Mouse (Mus musculus) mouse embryonic stem cell (cell line): ENCODE data around the gene Parp8.
"Not testable (repeated sequence)": the region's sequence is repeated elsewhere in the genome, so short reads cannot be mapped to it uniquely, and the experiment has no call there.

Experiments used
- in situ Hi-C, 2 experiments: fragments of 300-500 bp; cut with MboI; formaldehyde crosslinking; loops; 1 replicate in 1 of 2; 3 replicates in 1 of 2; pipeline ENCODE4 v1.14.3; 2019 to 2020; ENCODE audit warnings: low sequenced_read_pairs in 2 of 2, low pct_unique_long_range_greater_than_20kb in 1 of 2, mixed read lengths in 1 of 2; ENCODE audit not compliant: unreplicated experiment in 1 of 2

Parp8 gene

DNA sequence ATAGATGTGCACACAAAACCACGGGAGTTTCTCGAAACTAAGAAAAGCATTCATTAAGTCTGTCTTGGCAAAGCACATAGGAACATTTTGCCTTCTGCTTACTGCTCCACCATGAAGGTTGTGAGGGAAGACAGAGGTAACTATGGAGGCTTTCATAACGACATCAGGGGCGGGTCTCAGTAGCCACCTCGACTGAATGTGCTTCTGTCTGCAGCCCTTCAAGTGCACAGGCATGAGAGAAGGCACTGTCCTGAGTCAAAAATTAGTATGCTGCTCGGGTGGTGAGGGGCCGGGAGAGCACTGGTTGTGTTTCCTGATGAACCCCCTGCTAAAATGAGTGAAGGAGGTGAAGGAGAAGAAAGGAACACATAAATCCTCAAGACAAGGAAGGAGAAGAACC lies 51.8 kb downstream of the Parp8 start:
- in situ Hi-C loops = no loop called here

DNA sequence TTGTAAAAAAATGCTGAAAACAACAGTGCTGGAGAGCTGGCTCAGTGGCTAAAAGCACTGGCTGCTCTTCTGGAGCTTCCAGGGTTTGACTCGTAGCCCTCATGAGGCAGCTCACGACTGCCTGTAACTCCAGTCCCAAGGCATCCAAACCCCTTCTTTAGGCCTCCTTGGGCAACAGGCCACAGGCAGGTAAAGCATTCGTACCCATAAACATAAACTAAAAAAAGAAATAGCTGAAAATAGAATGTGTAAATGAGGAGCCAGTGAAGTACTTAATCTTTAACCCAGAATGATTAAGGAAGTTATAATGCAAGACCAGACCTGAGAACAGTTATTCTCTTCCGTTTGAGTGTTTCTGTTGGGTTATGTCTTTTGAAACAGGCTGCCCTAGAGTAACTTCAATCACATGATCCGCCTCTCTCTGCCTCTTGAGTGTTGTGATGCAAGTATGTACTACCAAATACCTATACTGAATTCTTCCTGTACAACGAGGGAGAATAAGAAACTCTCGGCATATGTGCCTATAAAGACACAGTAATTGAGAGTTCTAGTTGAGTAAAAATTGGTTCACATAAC lies 53.2 kb downstream of the Parp8 start:
- in situ Hi-C loops = no loop called here

DNA sequence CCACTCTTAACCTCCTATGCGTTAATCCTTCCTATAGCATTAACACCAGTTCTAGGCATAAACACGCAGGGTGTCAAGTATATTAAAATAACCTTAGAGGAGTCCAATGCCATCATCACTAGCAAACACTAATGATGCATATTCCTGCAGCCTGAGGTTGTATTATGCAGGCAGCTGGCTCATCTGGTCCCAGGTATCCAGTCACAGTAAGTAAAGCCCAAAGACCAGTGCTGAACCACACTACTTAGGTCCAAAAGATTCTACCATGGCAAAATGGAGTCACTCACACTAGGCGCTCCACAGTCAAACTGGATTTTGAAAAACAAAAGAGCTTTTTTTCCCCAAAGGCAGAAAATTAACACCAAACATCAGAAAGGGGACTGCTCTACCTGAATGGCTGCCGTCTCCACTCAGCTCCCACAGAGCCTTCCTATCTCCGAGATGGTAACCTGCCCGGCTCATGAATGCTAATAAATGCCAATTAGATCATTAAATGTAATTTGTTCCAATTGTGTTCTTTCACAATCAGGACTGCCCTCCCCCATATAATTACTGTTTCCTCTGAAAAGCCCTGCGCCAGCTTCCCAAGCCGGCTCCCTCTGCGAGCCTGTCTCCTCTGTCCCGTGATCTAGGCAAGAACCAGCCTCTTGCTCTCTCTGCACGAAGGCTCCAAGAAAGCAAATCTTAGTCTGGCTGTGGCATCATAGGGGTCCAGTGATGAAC lies 54.5 kb downstream of the Parp8 start:
- in situ Hi-C loops = no loop called here

DNA sequence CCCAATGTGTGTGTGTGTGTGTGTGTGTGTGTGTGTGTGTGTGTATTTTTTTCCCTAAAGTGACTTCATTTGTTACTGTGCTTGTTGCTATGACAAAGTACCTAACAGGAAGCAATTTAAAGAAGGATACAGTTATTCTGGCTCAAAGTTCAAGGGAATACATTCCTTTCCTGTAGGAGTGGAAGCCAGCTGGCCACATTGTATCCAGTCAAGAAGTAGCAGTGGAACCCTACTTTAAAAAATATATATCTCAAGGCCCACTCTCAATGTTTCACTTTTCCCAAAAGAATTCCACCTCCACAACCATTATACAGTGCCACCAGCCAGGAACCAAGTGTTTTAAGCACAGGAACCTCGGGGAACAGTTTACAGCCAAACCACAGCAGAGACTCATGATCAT lies 55.7 kb downstream of the Parp8 start:
- in situ Hi-C loops = no loop called here

DNA sequence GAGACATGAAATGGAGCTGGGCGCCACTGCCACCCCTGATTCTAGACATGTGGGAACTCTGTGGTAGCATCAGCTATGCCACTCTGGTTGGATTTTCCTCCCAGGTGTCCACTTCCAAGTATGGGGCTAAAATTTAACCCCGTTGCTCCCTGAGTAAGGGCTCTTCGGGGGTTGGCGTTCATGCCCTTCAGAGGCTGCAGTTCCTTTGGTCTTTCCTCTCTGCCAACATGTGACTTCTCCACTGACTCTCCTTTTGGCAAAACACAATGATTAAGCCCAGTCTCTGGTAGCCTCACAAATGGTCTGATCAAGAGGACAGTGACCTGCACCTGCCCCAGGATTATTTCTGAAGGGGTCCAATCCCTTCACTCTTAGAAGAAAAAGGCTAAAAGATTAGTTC lies 56.4 kb downstream of the Parp8 start:
- in situ Hi-C loops = no loop called here

DNA sequence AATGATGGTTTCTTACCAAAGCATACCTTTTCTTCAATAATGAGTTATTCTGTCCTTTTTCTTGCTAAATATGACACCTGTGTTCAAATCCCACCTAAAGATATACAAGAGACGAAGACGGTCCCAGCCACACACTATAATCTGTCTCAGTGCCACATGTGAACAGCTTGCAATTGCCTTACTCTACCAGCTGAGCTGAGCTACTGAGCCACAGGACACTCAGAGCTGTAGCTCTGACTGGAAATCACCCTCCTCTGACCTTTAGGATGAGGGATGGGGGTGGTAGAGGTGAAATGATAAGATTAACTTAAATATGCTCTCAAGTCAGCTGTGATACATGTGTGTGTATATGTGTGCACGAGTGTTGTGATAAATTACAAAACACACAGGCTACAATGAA lies 57.9 kb downstream of the Parp8 start:
- in situ Hi-C loops = no loop called here

GRCm38 (mm10) chr13:116962480-116963462 lies 62.6 kb downstream of the Parp8 start:
- in situ Hi-C loops = no loop called here

DNA sequence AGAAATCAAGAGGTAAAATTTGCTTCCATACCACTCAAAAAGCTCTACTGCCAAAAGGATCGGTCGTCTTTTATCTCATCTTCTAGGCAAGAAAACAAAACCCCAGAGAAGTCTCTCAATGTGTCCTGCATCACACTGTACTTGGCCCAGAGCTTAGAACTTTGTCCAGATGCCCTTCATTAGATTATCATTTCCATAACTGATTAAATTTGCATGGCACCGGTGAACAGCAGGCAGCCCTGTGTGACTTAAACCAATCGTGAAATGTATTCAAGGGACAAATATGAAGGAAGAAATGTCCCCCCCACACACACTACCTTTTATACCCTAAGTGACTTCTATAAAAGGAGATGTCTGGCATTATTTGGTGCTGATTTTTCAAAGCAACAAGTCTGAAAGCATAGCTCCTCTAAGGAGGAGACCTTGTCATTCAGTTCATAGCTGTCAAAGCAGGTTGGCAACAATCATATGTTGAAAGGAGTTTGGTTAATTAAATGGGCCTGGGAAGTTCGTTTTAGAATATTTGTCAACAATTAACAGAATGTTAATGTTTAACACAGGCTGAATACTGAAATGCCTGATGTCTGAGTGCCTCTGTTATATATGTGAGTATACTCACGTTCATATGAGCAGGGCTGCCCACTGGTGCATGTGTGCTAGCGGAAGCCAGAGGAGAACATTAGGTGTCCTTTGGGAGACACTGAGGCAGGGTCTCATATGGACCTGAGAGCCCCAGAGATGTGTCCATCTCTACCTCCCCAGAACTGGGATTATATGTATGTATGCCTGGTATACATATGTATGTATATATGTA lies 66.4 kb downstream of the Parp8 start:
- in situ Hi-C loops = no loop called here

DNA sequence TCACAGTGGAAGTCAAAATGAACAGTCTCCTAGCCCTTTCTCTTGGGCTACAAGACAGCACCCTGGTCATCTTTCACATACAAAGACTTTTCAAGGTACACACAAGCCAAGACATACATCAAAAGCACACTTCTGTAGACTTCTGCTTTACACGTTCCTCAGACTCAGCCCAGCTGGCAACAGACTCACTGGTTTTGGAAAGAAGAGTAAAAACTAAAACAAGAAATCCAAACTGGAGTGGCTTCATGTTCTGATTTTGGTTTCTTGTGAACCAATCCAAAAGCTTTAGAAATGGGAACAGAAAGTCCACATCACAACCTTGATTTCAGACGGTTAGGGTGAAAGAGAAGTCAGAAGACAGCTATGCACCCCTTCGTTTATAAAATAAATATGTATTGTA lies 67.8 kb downstream of the Parp8 start:
- in situ Hi-C loops = no loop called here

- in situ Hi-C loops = no loop called here
Measured at GRCm38 (mm10) chr13:116951336-116951735, 74.0 kb downstream of the Parp8 start.

DNA sequence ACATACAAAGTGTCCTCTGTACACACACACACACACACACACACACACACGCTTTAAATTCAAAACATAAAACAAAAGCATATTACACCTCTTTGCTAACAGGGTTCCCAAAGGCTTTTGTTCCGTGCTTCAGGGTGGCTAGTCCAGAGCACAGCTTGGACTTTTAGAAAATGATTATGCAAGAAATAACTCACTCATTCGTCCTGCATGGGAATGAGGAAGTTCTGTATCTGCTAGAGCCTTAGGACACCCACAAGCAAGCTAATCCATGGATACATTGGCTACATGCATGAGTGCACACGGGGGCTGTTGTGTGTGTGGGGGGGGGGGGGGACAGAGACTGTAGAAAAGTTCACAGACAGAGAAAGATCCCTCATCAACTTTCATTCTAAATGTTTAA lies 75.8 kb downstream of the Parp8 start:
- in situ Hi-C loops = no loop called here

- in situ Hi-C loops = no loop called here
Measured at GRCm38 (mm10) chr13:116949056-116949455, 76.3 kb downstream of the Parp8 start.

DNA sequence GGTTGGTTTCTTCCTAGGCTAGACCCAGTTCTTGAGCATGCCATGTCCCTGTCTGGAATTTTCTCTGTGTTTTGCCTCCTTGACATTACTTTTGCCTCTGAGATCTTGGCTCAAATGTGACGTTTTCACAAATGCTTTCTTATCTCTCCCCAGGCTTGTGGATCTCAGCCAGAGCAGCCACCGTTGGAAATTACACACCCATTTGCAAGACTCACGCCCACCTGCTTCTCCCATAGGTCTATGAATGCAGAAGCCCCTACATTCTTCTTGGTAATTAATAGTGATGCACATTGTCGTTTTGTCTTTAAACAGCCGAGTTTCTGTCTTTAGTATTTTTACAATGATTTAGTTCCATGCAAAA lies 77.1 kb downstream of the Parp8 start:
- in situ Hi-C loops = no loop called here

DNA sequence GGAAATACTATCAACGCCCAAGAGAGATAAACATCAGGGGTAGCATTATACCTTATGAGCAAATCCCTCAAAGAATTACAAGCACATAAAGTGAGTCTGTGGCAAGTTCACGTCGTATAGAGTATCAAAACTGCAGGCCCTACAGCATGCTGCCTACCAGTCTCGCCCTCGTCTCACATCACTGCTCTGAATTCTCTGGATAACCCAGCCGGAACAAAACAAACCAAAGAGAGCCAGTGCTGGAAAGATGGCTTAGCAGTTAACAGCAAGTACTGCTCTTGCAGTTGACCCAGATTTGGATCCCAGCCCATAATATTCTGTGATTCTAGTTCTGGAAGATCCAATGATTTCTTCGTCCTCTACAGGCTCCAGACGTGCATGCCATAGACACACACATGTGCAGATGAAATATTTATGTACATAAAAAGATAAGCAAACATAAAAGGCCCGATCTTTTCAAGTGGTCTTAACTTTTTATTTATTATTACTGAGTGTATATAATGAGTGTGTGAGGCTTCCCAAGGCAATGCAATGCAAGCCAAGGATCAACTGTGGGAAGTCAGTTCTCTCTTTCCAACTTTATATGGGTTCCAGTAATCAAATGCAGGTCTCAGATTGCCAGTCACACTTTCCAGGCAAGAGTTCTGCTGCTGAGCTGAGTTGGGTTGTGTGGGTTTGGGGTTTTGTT lies 77.6 kb downstream of the Parp8 start:
- in situ Hi-C loops = no loop called here

DNA sequence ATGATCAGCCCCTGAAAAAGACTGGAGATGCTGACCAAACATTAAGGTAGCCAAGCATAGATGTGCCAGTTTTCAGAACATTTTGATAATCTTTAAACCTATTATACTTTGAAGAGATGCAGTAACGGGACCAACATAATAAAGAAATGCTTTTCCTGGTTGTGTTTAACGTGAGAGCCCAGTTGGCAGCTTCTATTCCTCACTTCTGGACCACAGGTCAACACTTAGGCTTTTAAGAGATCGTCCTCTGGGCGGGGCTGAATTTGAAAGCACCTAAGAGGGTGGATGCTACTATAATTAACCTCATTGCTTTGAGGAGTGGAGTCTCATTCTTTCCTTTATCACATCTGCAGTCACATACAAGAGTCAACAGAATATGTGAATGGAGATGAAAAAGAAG lies 78.8 kb downstream of the Parp8 start:
- in situ Hi-C loops = no loop called here

GRCm38 (mm10) chr13:116941280-116942015 lies 83.9 kb downstream of the Parp8 start:
- in situ Hi-C loops = no loop called here

- in situ Hi-C loops = no loop called here
Measured at GRCm38 (mm10) chr13:116940761-116941160, 84.6 kb downstream of the Parp8 start.

GRCm38 (mm10) chr13:116937019-116937418 lies 88.3 kb downstream of the Parp8 start:
- in situ Hi-C loops = not testable (repeated sequence)
